Mouse (Mus musculus) neural tube, embryonic 14.5 days (tissue): Measurements from ENCODE around the gene Ednra. TPM values are rescaled to one million over a fixed set of nuclear protein-coding genes. Genes with fewer than 3 reads are reported as not detected.

ENCODE experiments used
- polyA plus RNA-seq: library from polyadenylated mRNA; unstranded; fragments of >200 nt; fragmentation: Nextera tagmentation; extraction: Ambion mirVana; gene quantifications from 2 replicates; pipeline ENCODE4 v1.2.1, GENCODE M21; 2014

Ednra gene
- polyA plus RNA-seq, 1 experiment from 2014 or later, result 7.0 TPM

Other genes with a start within 250 kb of the Ednra start
- gene Arhgap10, start 206.5 kb downstream of the Ednra start, polyA plus RNA-seq, result 3.8 and 6.0 TPM in 2 replicates
- 32.6 and 32.9 TPM in 2 replicates for gene Prmt9, start 175.1 kb downstream of the Ednra start, polyA plus RNA-seq
- gene Tmem184c, start 113.8 kb downstream of the Ednra start, polyA plus RNA-seq, result 81.1 and 82.8 TPM in 2 replicates